Comparison of ENCODE assay signal across 26 mouse cellular contexts in the genomic region with DNA sequence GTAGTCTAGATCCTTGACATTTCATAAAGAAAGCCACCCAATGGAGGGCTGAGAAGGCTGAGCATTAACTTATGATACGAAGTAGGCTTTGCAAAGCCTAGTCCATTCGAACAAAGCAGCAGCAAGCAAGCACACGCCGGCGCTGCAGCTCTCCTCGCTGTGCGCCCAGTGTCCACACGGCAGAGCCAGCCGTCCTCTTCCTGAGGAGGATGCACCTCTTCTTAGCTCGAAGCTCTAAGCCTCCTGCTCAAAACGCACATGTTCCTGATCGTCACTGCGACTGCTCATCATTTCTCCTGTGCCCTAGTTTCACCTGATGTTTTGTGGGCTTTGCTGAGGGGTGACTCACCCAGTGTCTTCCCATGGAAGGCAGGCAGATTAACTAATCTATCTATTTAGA.
A peak's percentile ranks its signal among the peaks of the same experiment; 100 is the strongest.
DNase-seq lines count a peak whose midpoint lies in the region; ATAC-seq and TF ChIP-seq lines count a peak whose summit lies in the region.
"Had no signal": no experiment of that assay in that cellular context is flagged by ENCODE, and none has a peak within 500 bp of the region (broad histone marks: within the 10 kb centered on the region; RNA-seq: fewer than 3 reads in every experiment).

No protein-coding gene starts in this region.

- no peak overlapping the region for H3K9ac ChIP-seq in forebrain, postnatal 0 days
- no peak overlapping the region for H3K9ac ChIP-seq in forebrain, embryonic 13.5 days
- no peak overlapping the region for H3K9ac ChIP-seq in hindbrain, embryonic 13.5 days
- no peak overlapping the region for H3K9ac ChIP-seq in hindbrain, embryonic 11.5 days (ENCODE audit: low read depth, low read length)
- H3K9ac ChIP-seq in neural tube, embryonic 13.5 days, result no peak overlapping the region
- no peak overlapping the region for H3K9ac ChIP-seq in hindbrain, embryonic 16.5 days (ENCODE audit: low read depth, low read length)
- H3K9ac ChIP-seq: heart, embryonic 15.5 days; limb, embryonic 12.5 days; liver, embryonic 15.5 days; lung, embryonic 14.5 days; midbrain, embryonic 12.5 days had no signal

- H3K4me1 ChIP-seq in forebrain, postnatal 0 days (ENCODE audit: insufficient read depth), result 0 out of 2 replicates have a peak, but pooled peaks cover 4% of the 10 kb centered on the region
- peaks cover 43% of the 10 kb centered on the region for H3K4me1 ChIP-seq in forebrain, embryonic 13.5 days
- H3K4me1 ChIP-seq in hindbrain, embryonic 13.5 days (replicated peaks), result peaks cover 58% of the 10 kb centered on the region
- H3K4me1 ChIP-seq in hindbrain, embryonic 11.5 days (replicated peaks; ENCODE audit: control insufficient read depth, insufficient read depth, low read length), result no peaks in the 10 kb centered on the region
- peaks cover 60% of the 10 kb centered on the region for H3K4me1 ChIP-seq in neural tube, embryonic 13.5 days (replicated peaks)
- peaks cover 6% of the 10 kb centered on the region for H3K4me1 ChIP-seq in hindbrain, embryonic 16.5 days (ENCODE audit: control insufficient read depth, insufficient read depth, low read depth, low read length)
- H3K4me1 ChIP-seq: liver, embryonic 15.5 days had no signal

- H3K4me3 ChIP-seq in forebrain, postnatal 0 days (ENCODE audit: low read depth, low read length), result no peak overlapping the region
- no peak overlapping the region for H3K4me3 ChIP-seq in forebrain, embryonic 13.5 days
- H3K4me3 ChIP-seq in hindbrain, embryonic 13.5 days, result no peak overlapping the region
- H3K4me3 ChIP-seq in hindbrain, embryonic 11.5 days (ENCODE audit: low read depth, low read length), result no peak overlapping the region
- H3K4me3 ChIP-seq in neural tube, embryonic 13.5 days, result no peak overlapping the region
- H3K4me3 ChIP-seq in hindbrain, embryonic 16.5 days (ENCODE audit: low read length), result no peak overlapping the region
- H3K4me3 ChIP-seq: gastrocnemius, adult 2 months; heart, adult 2 months; heart, embryonic 15.5 days; limb, embryonic 12.5 days; liver, embryonic 15.5 days; midbrain, embryonic 12.5 days had no signal

- TF ChIP-seq CTCF in forebrain, postnatal 0 days (IDR thresholded peaks at IDR 0.05; ENCODE audit: low read depth), result no peak

- ATAC-seq in forebrain, postnatal 0 days, result no peak; the same call in 1 of the 2 replicates
- no peak for ATAC-seq in forebrain, embryonic 13.5 days
- ATAC-seq in hindbrain, embryonic 13.5 days (ENCODE audit: low FRiP score), result no peak
- ATAC-seq in hindbrain, embryonic 11.5 days (ENCODE audit: low FRiP score), result no peak
- no peak for ATAC-seq in neural tube, embryonic 13.5 days (ENCODE audit: low read depth)
- no peak for ATAC-seq in hindbrain, embryonic 16.5 days
- ATAC-seq: CD4-positive, CD25-positive, alpha-beta regulatory T cell, adult 4 months; intestine, postnatal 0 days had no signal

- DNase-seq in forebrain, postnatal 0 days, result no peak
- DNase-seq in hindbrain, embryonic 11.5 days (ENCODE audit: low spot score), result no peak
- no peak for DNase-seq in neural tube, embryonic 10.5 days (ENCODE audit: extremely low spot score, low spot score)
- DNase-seq: adrenal gland, postnatal 36 days; cerebellum, adult 2 months; cerebellum, postnatal 14 days; gastrocnemius, adult 2 months; gastrocnemius, postnatal 36 days; heart, adult 2 months; kidney, adult 9 months; kidney, postnatal 10 days; lung, embryonic 14.5 days; right cerebral cortex, postnatal 4 days; thymus, adult 18-20 months; thymus, postnatal 25 days had no signal

- H3K27me3 ChIP-seq in forebrain, postnatal 0 days (ENCODE audit: insufficient read depth, low read length), result no peaks in the 10 kb centered on the region
- H3K27me3 ChIP-seq in forebrain, embryonic 13.5 days, result no peaks in the 10 kb centered on the region
- no peaks in the 10 kb centered on the region for H3K27me3 ChIP-seq in hindbrain, embryonic 13.5 days
- H3K27me3 ChIP-seq in hindbrain, embryonic 11.5 days (ENCODE audit: control insufficient read depth, insufficient read depth, low read length), result no peaks in the 10 kb centered on the region
- no peaks in the 10 kb centered on the region for H3K27me3 ChIP-seq in neural tube, embryonic 13.5 days
- H3K27me3 ChIP-seq in hindbrain, embryonic 16.5 days (replicated peaks; ENCODE audit: control insufficient read depth, insufficient read depth, low read length), result no peaks in the 10 kb centered on the region
- H3K27me3 ChIP-seq: heart, embryonic 15.5 days; limb, embryonic 12.5 days; liver, embryonic 15.5 days; midbrain, embryonic 12.5 days had no signal

- H3K27ac ChIP-seq in forebrain, postnatal 0 days (ENCODE audit: low read depth, low read length), result peak overlapping the region; percentile 15; the same call in 1 of the 2 replicates
- no peak overlapping the region for H3K27ac ChIP-seq in forebrain, embryonic 13.5 days
- H3K27ac ChIP-seq in hindbrain, embryonic 13.5 days, result peak overlapping the region; percentile 70
- no peak overlapping the region for H3K27ac ChIP-seq in hindbrain, embryonic 11.5 days (ENCODE audit: low read depth, low read length)
- H3K27ac ChIP-seq in neural tube, embryonic 13.5 days (replicated peaks), result peak overlapping the region; percentile 38; the same call in 1 of the 2 replicates
- peak overlapping the region; percentile 40; the same call in 1 of the 2 replicates for H3K27ac ChIP-seq in hindbrain, embryonic 16.5 days (ENCODE audit: low read depth, low read length)
- H3K27ac ChIP-seq: gastrocnemius, adult 2 months; heart, adult 2 months; heart, embryonic 15.5 days; limb, embryonic 12.5 days; liver, embryonic 15.5 days; midbrain, embryonic 12.5 days; stomach, postnatal 0 days had no signal

- WGBS in forebrain, postnatal 0 days, result 79% methylated on average over 13 of the region's 13 CpGs
- 88% methylated on average over 13 of the region's 13 CpGs for WGBS in forebrain, embryonic 13.5 days
- 87% methylated on average over 13 of the region's 13 CpGs for WGBS in hindbrain, embryonic 13.5 days
- WGBS in hindbrain, embryonic 11.5 days, result 88% methylated on average over 13 of the region's 13 CpGs
- 87% methylated on average over 13 of the region's 13 CpGs for WGBS in neural tube, embryonic 13.5 days
- 83% methylated on average over 13 of the region's 13 CpGs for WGBS in hindbrain, embryonic 16.5 days

- no peak overlapping the region for H3K4me2 ChIP-seq in forebrain, postnatal 0 days (ENCODE audit: low read depth)
- H3K4me2 ChIP-seq in forebrain, embryonic 13.5 days, result no peak overlapping the region
- H3K4me2 ChIP-seq in hindbrain, embryonic 13.5 days, result no peak overlapping the region
- H3K4me2 ChIP-seq in hindbrain, embryonic 11.5 days (replicated peaks; ENCODE audit: low read depth, low read length), result no peak overlapping the region
- H3K4me2 ChIP-seq in neural tube, embryonic 13.5 days, result no peak overlapping the region
- H3K4me2 ChIP-seq in hindbrain, embryonic 16.5 days (ENCODE audit: low read length), result no peak overlapping the region
- H3K4me2 ChIP-seq: heart, embryonic 15.5 days; limb, embryonic 12.5 days; liver, embryonic 15.5 days; lung, embryonic 14.5 days; midbrain, embryonic 12.5 days had no signal

- no peaks in the 10 kb centered on the region for H3K36me3 ChIP-seq in forebrain, postnatal 0 days (ENCODE audit: insufficient read depth)
- H3K36me3 ChIP-seq in forebrain, embryonic 13.5 days (ENCODE audit: poor library complexity, severe bottlenecking), result no peaks in the 10 kb centered on the region
- no peaks in the 10 kb centered on the region for H3K36me3 ChIP-seq in hindbrain, embryonic 13.5 days
- no peaks in the 10 kb centered on the region for H3K36me3 ChIP-seq in hindbrain, embryonic 11.5 days (ENCODE audit: control insufficient read depth, insufficient read depth, low read length)
- H3K36me3 ChIP-seq in neural tube, embryonic 13.5 days, result no peaks in the 10 kb centered on the region
- H3K36me3 ChIP-seq in hindbrain, embryonic 16.5 days (ENCODE audit: control insufficient read depth, insufficient read depth, low read length), result no peaks in the 10 kb centered on the region
- H3K36me3 ChIP-seq: heart, embryonic 15.5 days; limb, embryonic 12.5 days; liver, embryonic 15.5 days; midbrain, embryonic 12.5 days had no signal

- H3K9me3 ChIP-seq in forebrain, postnatal 0 days (ENCODE audit: low read length), result no peaks in the 10 kb centered on the region
- no peaks in the 10 kb centered on the region for H3K9me3 ChIP-seq in forebrain, embryonic 13.5 days (replicated peaks)
- no peaks in the 10 kb centered on the region for H3K9me3 ChIP-seq in hindbrain, embryonic 13.5 days
- H3K9me3 ChIP-seq in hindbrain, embryonic 11.5 days (ENCODE audit: control insufficient read depth, low read length), result no peaks in the 10 kb centered on the region
- no peaks in the 10 kb centered on the region for H3K9me3 ChIP-seq in neural tube, embryonic 13.5 days
- no peaks in the 10 kb centered on the region for H3K9me3 ChIP-seq in hindbrain, embryonic 16.5 days (ENCODE audit: control insufficient read depth, low read length)
- H3K9me3 ChIP-seq: heart, embryonic 15.5 days; limb, embryonic 12.5 days; liver, embryonic 15.5 days; midbrain, embryonic 12.5 days had no signal

Comparison
In these comparisons a context has a peak if more than half of its experiments do, and no peak if none do; other contexts are left out.
1. H3K27ac ChIP-seq: peak in forebrain, postnatal 0 days (single experiment), hindbrain, embryonic 13.5 days (single experiment), neural tube, embryonic 13.5 days (single experiment) and hindbrain, embryonic 16.5 days (single experiment); none in forebrain, embryonic 13.5 days (single experiment) and hindbrain, embryonic 11.5 days (single experiment).